Mouse (Mus musculus): ENCODE results near the gene Clhc1. TPM values are rescaled to one million over a fixed set of nuclear protein-coding genes. Genes with fewer than 3 reads are reported as not detected.
"Not testable (repeated sequence)": the region's sequence is repeated elsewhere in the genome, so short reads cannot be mapped to it uniquely, and the experiment has no call there.

The Clhc1 gene
- polyA plus RNA-seq, 1 experiment from 2014 or later, result 0.17 TPM

DNA sequence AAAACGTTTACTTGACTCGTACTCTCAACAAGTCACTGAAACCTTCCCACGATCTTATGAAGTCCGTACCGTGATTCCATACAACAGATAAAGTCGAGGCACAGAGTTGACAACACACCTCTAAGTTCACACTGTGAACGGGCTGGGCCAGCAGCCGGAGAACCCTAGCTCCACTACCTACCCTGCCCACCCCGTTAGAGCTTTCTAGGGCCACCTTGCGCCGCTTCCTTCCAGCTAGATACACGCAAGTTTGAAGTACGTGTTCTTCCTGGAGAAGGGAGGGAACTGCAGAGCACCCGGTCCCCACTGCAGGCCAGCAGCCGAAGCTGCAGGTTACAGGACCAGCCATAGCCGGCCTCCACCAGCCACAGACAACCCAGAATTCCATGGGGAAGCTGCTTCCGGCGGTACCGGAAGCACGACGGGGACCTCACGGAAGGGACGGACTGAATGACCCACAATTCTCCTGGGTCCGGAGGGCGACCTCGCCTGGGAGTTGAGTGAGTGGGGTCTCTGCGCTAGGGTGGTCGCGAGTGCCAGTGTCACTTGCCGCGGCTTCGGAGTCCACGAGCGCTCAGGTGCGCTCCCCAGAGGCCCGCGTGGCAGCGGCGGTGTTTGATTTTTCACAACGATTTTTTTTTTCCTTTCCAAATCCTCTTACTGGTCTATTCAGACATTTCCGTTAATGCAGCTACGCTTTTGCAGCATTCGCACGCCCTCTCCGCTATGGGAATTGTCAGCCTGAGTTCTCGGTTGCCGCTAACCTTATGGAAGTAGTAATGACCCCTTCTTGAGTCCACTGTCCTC lies 21.6 kb upstream of the Clhc1 start, which contains the start of gene Mtif2:
Gene Mtif2 (plus strand): TSS at position 421 of the 807 bp plus-strand sequence.
- Histone ChIP-seq H3K4me2 (replicated peaks; ENCODE audit: low read depth, low read length) (peak within 1 kb of the TSS; percentile 72), H3K9ac (ENCODE audit: low read depth, low read length) (peak within 1 kb of the TSS; percentile 74), H3K4me3 (ENCODE audit: low read depth, low read length) (peak within 1 kb of the TSS; percentile 74), H3K36me3 (ENCODE audit: control insufficient read depth, insufficient read depth, low read length) (no peaks in the 10 kb centered on the region), H3K9me3 (ENCODE audit: control insufficient read depth, low read length) (no peaks in the 10 kb centered on the region), H3K4me1 (replicated peaks; ENCODE audit: control insufficient read depth, insufficient read depth, low read length) (no peaks in the 10 kb centered on the region), H3K27me3 (ENCODE audit: control insufficient read depth, insufficient read depth, low read length) (no peaks in the 10 kb centered on the region), H3K27ac (ENCODE audit: low read depth, low read length) (peak within 1 kb of the TSS; percentile 78)
- peak; percentile 96 for ATAC-seq (ENCODE audit: low FRiP score)
- DNase-seq (ENCODE audit: low spot score), result peak; percentile 89
- 2% methylated on average over 47 of the region's 47 CpGs for WGBS

DNA sequence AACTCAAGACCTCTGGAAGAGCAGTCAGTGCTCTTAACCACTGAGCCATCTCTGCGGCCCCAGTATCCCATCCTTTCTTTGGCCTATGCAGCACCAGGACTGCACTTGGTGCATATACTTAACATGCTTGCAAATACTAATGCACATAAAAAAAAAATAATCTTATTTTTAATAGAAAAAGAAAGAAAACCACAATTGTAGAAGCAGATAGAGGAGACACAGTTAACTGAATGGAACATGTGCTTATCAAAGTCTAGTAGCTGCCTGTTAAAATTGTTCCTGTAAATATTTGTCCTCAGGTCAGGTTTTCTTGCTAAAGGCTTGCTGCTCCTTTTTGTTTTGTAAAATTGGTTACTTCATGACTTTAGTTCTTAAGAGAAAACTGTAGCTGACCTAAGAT lies 9.5 kb upstream of the Clhc1 start:
- Histone ChIP-seq H3K27ac (ENCODE audit: low read depth, low read length) (no peak overlapping the region), H3K27me3 (ENCODE audit: control insufficient read depth, insufficient read depth, low read length) (no peaks in the 10 kb centered on the region), H3K36me3 (ENCODE audit: control insufficient read depth, insufficient read depth, low read length) (peaks cover 3% of the 10 kb centered on the region; the same call in 1 of the 2 replicates), H3K4me1 (replicated peaks; ENCODE audit: control insufficient read depth, insufficient read depth, low read length) (no peaks in the 10 kb centered on the region), H3K4me2 (replicated peaks; ENCODE audit: low read depth, low read length) (no peak overlapping the region), H3K9me3 (ENCODE audit: control insufficient read depth, low read length) (no peaks in the 10 kb centered on the region), H3K4me3 (ENCODE audit: low read depth, low read length) (no peak overlapping the region), H3K9ac (ENCODE audit: low read depth, low read length) (no peak overlapping the region)
- ATAC-seq (ENCODE audit: low FRiP score) (no peak), DNase-seq (ENCODE audit: low spot score) (no peak)
- 92% methylated on average over 1 of the region's 1 CpGs for WGBS

DNA sequence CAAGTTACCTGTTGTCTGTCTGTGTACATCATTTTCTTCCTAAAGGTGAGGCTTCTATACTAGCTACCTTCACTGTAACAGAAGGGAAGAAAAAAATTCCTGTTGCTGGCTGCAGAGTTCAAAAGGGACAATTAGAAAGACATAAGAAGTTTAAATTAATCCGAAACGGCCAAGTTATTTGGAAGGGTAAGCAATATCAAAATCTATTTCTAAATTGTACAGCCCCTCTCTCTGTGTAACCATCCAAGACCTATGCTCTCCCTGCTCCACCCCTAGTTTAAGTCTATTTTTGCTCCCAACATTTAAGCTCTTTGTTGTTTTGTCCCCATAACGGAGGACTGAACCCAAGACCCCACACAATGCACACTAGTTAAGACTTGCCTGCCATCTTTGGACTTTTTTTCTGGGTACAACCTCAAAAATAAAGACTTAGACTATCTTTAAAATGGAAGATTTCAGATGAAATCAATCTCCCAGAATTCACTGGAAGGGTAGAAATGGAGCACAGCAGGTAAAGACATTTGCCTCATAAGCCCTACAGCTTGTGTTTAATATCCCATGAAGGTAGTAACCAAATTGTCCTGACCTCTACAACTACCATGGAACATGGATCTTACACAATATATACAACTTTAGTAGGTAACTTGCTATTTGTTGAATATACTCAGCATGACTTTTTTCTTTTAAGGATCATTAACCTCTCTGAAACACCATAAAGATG lies 3.4 kb upstream of the Clhc1 start:
- DNase-seq (ENCODE audit: low spot score) (no peak), ATAC-seq (ENCODE audit: low FRiP score) (no peak)
- no peaks in the 10 kb centered on the region for H3K9me3 ChIP-seq (ENCODE audit: control insufficient read depth, low read length)
- no peaks in the 10 kb centered on the region for H3K27me3 ChIP-seq (ENCODE audit: control insufficient read depth, insufficient read depth, low read length)
- H3K27ac ChIP-seq (ENCODE audit: low read depth, low read length), result no peak overlapping the region
- peaks cover 4% of the 10 kb centered on the region; the same call in 1 of the 2 replicates for H3K36me3 ChIP-seq (ENCODE audit: control insufficient read depth, insufficient read depth, low read length)
- no peak overlapping the region for H3K9ac ChIP-seq (ENCODE audit: low read depth, low read length)
- 91% methylated on average over 3 of the region's 3 CpGs for WGBS
- no peak overlapping the region for H3K4me2 ChIP-seq (replicated peaks; ENCODE audit: low read depth, low read length)
- H3K4me3 ChIP-seq (ENCODE audit: low read depth, low read length), result no peak overlapping the region
- H3K4me1 ChIP-seq (replicated peaks; ENCODE audit: control insufficient read depth, insufficient read depth, low read length), result no peaks in the 10 kb centered on the region

DNA sequence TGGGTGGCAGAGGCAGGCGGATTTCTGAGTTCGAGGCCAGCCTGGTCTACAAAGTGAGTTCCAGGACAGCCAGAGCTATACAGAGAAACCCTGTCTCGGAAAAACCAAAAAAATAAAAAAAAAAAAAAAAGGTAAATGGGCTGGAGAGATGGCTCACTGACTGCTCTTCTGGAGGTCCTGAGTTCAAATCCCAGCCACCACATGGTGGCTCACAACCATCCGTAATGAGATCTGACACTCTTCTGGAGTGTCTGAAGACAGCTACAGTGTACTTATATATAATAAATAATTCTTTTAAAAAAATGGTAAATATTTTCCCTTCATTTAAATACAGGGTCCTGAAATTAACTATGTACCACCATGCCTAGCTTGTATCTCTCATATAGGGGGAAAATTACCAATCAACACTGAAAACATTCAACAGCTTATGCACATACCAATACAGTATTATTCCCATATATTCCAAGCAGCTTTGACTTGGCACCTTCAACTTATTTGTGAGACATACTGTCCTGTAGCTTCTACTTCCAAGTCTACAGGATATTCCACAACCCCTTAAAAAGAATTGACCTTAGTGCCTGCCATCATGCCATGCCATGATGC lies 2.5 kb upstream of the Clhc1 start:
- WGBS, result 97% methylated on average over 4 of the region's 4 CpGs
- H3K4me3 ChIP-seq (ENCODE audit: low read depth, low read length); H3K4me2 ChIP-seq (replicated peaks; ENCODE audit: low read depth, low read length); H3K27me3 ChIP-seq (ENCODE audit: control insufficient read depth, insufficient read depth, low read length); H3K4me1 ChIP-seq (replicated peaks; ENCODE audit: control insufficient read depth, insufficient read depth, low read length); H3K27ac ChIP-seq (ENCODE audit: low read depth, low read length); DNase-seq (ENCODE audit: low spot score); H3K9me3 ChIP-seq (ENCODE audit: control insufficient read depth, low read length); ATAC-seq (ENCODE audit: low FRiP score); H3K36me3 ChIP-seq (ENCODE audit: control insufficient read depth, insufficient read depth, low read length); H3K9ac ChIP-seq (ENCODE audit: low read depth, low read length): not testable (repeated sequence)

DNA sequence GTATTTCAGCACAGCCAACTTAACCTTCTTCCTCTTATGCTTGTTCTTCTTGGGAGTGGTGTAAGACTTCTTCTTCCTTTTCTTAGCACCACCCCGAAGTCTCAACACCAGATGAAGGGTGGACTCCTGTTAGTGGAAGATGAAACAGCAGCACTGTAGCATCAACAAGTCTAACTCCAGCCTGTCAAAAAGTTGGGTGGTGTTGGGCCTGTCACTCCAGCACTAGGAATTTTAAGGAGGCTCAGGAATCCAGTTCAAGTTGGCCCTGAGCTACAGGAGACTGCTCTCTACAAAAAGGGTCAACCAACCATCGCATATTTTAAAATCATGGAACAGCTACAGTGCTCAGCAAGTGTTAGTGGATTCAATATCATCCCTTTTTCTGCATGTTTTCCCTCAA lies 1.5 kb upstream of the Clhc1 start:
- 92% methylated on average over 2 of the region's 2 CpGs for WGBS
- H3K4me1 ChIP-seq (replicated peaks; ENCODE audit: control insufficient read depth, insufficient read depth, low read length); H3K9me3 ChIP-seq (ENCODE audit: control insufficient read depth, low read length); H3K27me3 ChIP-seq (ENCODE audit: control insufficient read depth, insufficient read depth, low read length); H3K9ac ChIP-seq (ENCODE audit: low read depth, low read length); H3K36me3 ChIP-seq (ENCODE audit: control insufficient read depth, insufficient read depth, low read length); DNase-seq (ENCODE audit: low spot score); ATAC-seq (ENCODE audit: low FRiP score); H3K27ac ChIP-seq (ENCODE audit: low read depth, low read length): not testable (repeated sequence)
- H3K4me3 ChIP-seq (ENCODE audit: low read depth, low read length), result peak overlapping the region; percentile 71
- H3K4me2 ChIP-seq (replicated peaks; ENCODE audit: low read depth, low read length), result peak overlapping the region; percentile 26; the same call in 1 of the 2 replicates

DNA sequence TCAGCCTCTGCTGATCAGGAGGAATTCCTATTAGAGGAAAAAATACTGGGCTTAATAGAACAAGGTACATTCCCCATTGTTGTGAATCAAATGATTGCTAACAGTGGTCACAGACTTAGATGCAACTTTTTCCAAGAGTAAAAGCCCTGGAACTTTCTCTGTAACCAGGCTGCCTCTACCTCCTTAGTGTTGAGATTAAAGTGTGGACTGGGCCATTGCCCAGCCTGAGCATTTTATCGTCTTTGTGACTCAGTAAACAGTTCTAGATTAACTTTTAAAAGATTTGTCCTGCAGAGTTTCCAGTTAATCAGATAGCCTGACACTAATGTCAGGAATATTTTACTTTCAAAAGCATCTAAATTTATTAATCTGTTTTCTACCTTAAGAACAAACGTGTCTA lies 988 bp upstream of the Clhc1 start:
- peaks cover 4% of the 10 kb centered on the region; the same call in 1 of the 2 replicates for H3K36me3 ChIP-seq (ENCODE audit: control insufficient read depth, insufficient read depth, low read length)
- no peaks in the 10 kb centered on the region for H3K4me1 ChIP-seq (replicated peaks; ENCODE audit: control insufficient read depth, insufficient read depth, low read length)
- DNase-seq (ENCODE audit: low spot score), result no peak
- WGBS, result 34% methylated on average over 2 of the region's 2 CpGs
- peak overlapping the region; percentile 71 for H3K4me3 ChIP-seq (ENCODE audit: low read depth, low read length)
- H3K9ac ChIP-seq (ENCODE audit: low read depth, low read length), result peak overlapping the region; percentile 90
- H3K27me3 ChIP-seq (ENCODE audit: control insufficient read depth, insufficient read depth, low read length), result no peaks in the 10 kb centered on the region
- H3K9me3 ChIP-seq (ENCODE audit: control insufficient read depth, low read length), result no peaks in the 10 kb centered on the region
- ATAC-seq (ENCODE audit: low FRiP score), result no peak
- no peak overlapping the region for H3K27ac ChIP-seq (ENCODE audit: low read depth, low read length)
- H3K4me2 ChIP-seq (replicated peaks; ENCODE audit: low read depth, low read length), result peak overlapping the region; percentile 26

DNA sequence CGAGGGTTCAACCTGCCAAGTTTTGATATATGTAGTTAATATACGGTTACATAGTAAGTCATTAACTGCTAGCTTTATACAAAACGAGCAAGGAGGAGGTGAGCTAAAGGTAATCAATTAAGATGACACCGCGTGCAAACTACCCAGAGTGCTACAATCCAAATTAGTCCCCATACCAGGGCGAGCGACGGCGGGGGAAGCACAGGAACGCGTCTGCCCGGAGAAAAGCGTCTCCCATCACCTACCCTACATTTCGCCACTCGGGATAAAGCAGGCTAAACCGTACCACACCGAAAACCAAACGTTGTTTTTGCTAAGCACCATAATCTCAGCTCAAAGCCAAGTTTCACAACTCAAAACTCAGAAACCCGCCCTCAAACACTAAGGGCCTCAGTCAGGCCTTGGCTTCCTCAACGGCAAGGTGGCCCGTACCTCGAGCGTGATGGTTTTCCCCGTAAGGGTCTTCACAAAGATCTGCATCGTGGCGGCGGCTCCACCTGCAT lies 450 bp upstream of the Clhc1 start:
- no peaks in the 10 kb centered on the region for H3K27me3 ChIP-seq (ENCODE audit: control insufficient read depth, insufficient read depth, low read length)
- peak overlapping the region; percentile 90 for H3K9ac ChIP-seq (ENCODE audit: low read depth, low read length)
- no peaks in the 10 kb centered on the region for H3K9me3 ChIP-seq (ENCODE audit: control insufficient read depth, low read length)
- peak overlapping the region; percentile 26 for H3K4me2 ChIP-seq (replicated peaks; ENCODE audit: low read depth, low read length)
- peak overlapping the region; percentile 60; the same call in 1 of the 2 replicates for H3K27ac ChIP-seq (ENCODE audit: low read depth, low read length)
- DNase-seq (ENCODE audit: low spot score) (no peak), ATAC-seq (ENCODE audit: low FRiP score) (peak; percentile 13; the same call in 1 of the 2 replicates)
- H3K4me3 ChIP-seq (ENCODE audit: low read depth, low read length), result peak overlapping the region; percentile 71
- WGBS, result under 1% methylated on average over 27 of the region's 27 CpGs
- H3K36me3 ChIP-seq (ENCODE audit: control insufficient read depth, insufficient read depth, low read length), result peaks cover 4% of the 10 kb centered on the region; the same call in 1 of the 2 replicates
- no peaks in the 10 kb centered on the region for H3K4me1 ChIP-seq (replicated peaks; ENCODE audit: control insufficient read depth, insufficient read depth, low read length)

DNA sequence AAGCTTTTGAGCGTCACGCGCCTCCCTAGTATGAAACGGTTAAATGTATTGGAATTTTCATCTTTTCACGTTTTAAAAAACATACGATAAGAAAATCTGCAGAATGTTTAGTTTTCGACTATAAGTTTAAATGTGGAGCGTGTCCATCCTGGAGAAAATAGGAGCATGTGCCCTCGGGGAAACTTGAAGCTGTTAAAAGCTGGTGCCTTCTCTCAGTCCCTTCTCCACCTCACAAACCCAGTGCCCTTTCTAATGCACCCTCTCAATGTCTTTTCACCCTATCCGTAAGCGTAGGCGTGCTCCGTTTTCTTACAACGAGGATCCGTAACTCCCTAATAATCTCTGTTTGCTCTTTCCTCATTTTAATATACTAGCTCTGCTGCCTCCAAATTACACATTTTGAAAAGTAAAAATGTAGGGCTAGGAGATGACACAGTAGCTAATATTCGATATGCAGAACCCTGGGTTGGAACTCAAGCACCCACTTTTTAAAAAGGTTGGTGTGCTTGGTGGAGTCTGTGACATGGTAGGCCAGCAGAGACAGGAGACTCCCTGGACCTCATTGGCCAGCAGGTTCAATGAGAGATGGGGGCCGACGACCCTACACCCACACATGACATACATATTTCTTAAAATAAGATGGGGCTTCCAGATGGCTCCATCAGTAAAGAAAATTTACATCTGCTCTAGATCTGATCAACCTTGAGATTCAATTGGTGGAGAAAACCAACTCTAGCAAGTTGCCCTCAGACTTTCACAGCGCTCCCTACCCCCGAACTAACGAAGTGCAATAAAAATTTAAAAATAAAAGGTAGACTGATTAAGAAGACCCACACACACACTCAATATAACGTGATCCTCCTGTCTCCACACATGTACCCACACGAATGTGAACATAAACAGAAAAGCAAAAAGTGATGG lies 1.0 kb downstream of the Clhc1 start:
- WGBS, result 25% methylated on average over 23 of the region's 23 CpGs
- no peak for ATAC-seq (ENCODE audit: low FRiP score)
- no peaks in the 10 kb centered on the region for H3K4me1 ChIP-seq (replicated peaks; ENCODE audit: control insufficient read depth, insufficient read depth, low read length)
- peak overlapping the region; percentile 71 for H3K4me3 ChIP-seq (ENCODE audit: low read depth, low read length)
- H3K9me3 ChIP-seq (ENCODE audit: control insufficient read depth, low read length), result no peaks in the 10 kb centered on the region
- no peaks in the 10 kb centered on the region for H3K27me3 ChIP-seq (ENCODE audit: control insufficient read depth, insufficient read depth, low read length)
- H3K36me3 ChIP-seq (ENCODE audit: control insufficient read depth, insufficient read depth, low read length), result peaks cover 4% of the 10 kb centered on the region; the same call in 1 of the 2 replicates
- no peak for DNase-seq (ENCODE audit: low spot score)
- H3K27ac ChIP-seq (ENCODE audit: low read depth, low read length), result no peak overlapping the region
- H3K9ac ChIP-seq (ENCODE audit: low read depth, low read length), result peak overlapping the region; percentile 42
- peak overlapping the region; percentile 51 for H3K4me2 ChIP-seq (replicated peaks; ENCODE audit: low read depth, low read length)

All from hindbrain, embryonic 11.5 days (tissue).